Mouse (Mus musculus) left cerebral cortex, postnatal 36 days (tissue): ENCODE results near the gene Siah2. TPM values are rescaled to one million over a fixed set of nuclear protein-coding genes. Genes with fewer than 3 reads are reported as not detected.

Source experiments
- DNase-seq, 2 experiments: peaks; one replicate each; pipeline ENCODE4 v3.0.0; 2021 to 2022; ENCODE audit warnings: low spot score in 2 of 2, mixed read lengths in 1 of 2
- intact Hi-C: fragments of 180-260 bp; cut with DNase I; formaldehyde crosslinking; loops from one replicate; pipeline ENCODE4 v1.15.1; 2025
- total RNA-seq, 2 experiments: library from RNA; stranded (reverse); gene quantifications; 2 replicates each; pipeline ENCODE4 v1.2.3; 2021

Siah2 gene
- total RNA-seq, 2 experiments from 2014 or later, result 16.5 to 22.6 TPM

DNA sequence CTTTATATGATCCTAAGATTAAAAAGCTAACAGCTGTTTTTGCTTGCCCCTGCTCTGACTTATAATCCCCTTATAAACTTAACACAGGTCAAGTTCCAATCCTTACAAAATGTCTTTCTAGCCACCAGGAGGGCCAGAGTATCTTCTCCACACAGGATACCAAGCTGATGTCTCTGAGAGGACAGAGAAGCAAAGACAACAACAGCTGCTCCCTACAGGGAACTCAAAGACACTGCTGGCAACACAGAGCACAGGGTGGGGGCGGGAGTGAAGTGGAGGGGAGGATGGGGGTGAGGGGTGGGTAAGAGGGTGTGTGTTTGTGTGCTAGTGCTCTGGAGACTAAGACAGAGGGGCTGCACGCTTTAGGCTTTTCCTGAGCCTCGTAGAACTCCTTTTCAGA, 14.6 kb downstream of the Siah2 start:
- intact Hi-C loops, result no loop called here
- DNase-seq, result no peak

GRCm38 (mm10) chr3:58673295-58673694, 18.9 kb downstream of the Siah2 start:
- intact Hi-C loops, result no loop called here
- no peak for DNase-seq

GRCm38 (mm10) chr3:58672481-58673183, 19.6 kb downstream of the Siah2 start:
- DNase-seq, result no peak
- intact Hi-C loops, result no loop called here

GRCm38 (mm10) chr3:58671616-58672250, 20.5 kb downstream of the Siah2 start:
- no peak for DNase-seq
- intact Hi-C loops, result no loop called here

GRCm38 (mm10) chr3:58663970-58664369, 28.2 kb downstream of the Siah2 start:
- DNase-seq, result no peak
- intact Hi-C loops, result no loop called here

DNA sequence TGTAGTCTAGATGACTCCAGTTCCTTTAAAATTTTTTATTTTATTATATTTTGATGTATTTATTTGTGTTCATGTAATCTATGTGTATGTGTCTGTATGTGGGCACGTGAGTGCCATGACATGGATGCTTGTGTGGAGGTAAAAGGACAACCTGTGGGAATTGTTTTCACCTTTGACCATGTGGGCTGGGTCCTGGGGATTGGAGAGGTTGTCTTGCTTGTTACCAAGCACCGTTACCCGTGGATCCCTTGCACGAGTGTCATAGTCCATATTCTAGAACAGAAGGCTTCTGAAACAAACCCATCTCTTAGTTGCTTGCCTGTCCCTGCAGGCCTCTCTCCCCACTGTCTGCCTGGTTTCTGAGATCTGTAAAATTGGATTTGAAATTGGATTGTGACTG, 31.6 kb downstream of the Siah2 start:
- no peak for DNase-seq
- intact Hi-C loops, result no loop called here

GRCm38 (mm10) chr3:58657356-58657755, 34.8 kb downstream of the Siah2 start:
- intact Hi-C loops, result loop anchor here (10.0 kb wide), 1 partner anchor 407 kb away; no protein-coding TSS in a partner anchor
- DNase-seq, result no peak

GRCm38 (mm10) chr3:58655362-58656130, 36.7 kb downstream of the Siah2 start:
- DNase-seq, result peak; percentile 30 to 47
- intact Hi-C loops, result loop anchor here (2.0 to 10.0 kb wide), 2 partner anchors 129 to 409 kb away; no protein-coding TSS in a partner anchor

GRCm38 (mm10) chr3:58653907-58654306, 38.3 kb downstream of the Siah2 start:
- intact Hi-C loops, result loop anchor here (2.0 to 10.0 kb wide), 2 partner anchors 131 to 411 kb away; no protein-coding TSS in a partner anchor
- no peak for DNase-seq

DNA sequence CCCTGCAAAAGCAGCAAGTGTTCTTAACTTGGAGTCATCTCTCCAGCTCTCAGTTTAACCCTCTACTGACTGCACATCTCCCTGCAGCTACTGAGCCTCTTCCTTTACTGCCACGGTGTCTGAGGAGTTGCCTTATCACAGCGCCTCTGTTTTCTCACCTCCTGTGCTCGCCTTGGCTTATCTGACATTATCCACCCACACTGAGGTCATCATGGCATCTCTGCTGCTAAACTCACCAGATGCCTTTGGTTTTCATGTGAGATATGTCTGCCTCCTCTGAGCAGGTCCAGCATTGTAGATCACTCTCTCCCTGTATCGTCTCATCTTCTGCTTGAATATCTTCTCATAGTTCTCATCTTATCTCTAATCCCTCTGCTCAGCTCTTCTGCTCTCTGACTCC, 41.9 kb downstream of the Siah2 start:
- intact Hi-C loops, result loop anchor here (10.0 kb wide), 1 partner anchor 414 kb away; no protein-coding TSS in a partner anchor
- no peak for DNase-seq

DNA sequence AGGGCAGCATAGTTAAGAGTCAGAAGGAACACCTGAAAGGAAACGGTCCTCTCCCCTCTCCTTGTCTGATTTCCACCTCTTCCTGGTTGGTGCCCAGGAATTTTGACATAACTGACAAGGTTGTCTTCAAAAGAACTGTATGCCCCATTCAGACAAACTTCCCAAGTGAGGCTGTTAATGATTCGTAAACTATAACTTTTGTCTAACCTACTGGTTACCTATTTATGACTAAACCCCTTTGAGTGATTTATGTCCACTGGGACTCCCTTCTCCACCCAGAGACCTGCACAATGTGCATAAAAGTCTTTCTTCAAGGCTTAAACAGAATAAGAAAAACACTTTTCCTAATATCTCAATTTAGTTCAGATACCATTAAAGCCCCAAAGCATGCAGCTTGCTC, 45.0 kb downstream of the Siah2 start:
- intact Hi-C loops, result no loop called here
- no peak for DNase-seq

DNA sequence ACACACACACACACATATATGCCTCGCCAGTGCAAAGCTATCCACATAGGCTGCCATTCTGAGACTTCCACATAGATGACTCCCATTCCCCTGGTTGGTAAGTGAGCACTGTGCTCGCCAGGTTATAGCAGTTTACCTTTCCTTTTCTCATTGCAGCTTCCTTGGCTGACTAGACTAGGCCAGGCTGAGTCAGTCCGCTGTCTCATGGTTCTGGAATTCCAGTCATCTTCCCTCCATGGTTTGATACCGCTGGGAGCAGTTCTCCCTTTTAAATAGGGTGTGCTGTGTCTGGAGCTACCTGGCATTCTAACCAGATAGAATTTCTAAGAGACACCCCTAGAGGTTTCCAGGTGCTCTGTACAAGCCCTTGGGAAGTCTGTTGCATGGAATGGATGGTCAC, 46.0 kb downstream of the Siah2 start:
- DNase-seq, result no peak
- intact Hi-C loops, result no loop called here

- intact Hi-C loops, result no loop called here
- peak; percentile 22 to 23 for DNase-seq
These were observed 55.5 kb downstream of the Siah2 start, which contains the start of gene Erich6 for GRCm38 (mm10) chr3:58636406-58637295. Gene Erich6, minus strand, starts transcription at chr3:58637207.

GRCm38 (mm10) chr3:58631693-58632092, 60.5 kb downstream of the Siah2 start:
- intact Hi-C loops, result no loop called here
- DNase-seq, result no peak

DNA sequence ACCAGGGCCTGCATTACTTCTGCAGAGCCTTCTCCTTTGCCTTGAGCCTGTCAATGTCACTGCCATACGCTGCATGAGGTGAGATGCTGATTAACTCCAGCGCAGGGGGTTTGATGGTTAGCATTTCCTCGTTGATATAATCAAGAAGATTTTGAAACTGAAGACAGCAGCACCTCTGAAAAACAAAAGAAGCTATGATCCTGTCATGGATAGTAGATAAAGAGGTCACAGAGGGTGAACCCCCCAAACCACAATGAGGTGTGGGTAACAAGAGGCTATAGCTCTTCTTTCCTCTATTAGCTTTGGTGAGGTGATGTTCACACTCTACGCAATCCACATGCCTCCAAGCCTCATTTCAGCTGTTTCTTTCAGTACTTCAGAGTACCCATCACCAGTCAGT, 67.2 kb downstream of the Siah2 start:
- no peak for DNase-seq
- intact Hi-C loops, result no loop called here

Other genes with a start within 250 kb of the Siah2 start
- 10 to 100 TPM; 42.5 to 45.7 TPM for gene Eif2a, start 166.6 kb downstream of the Siah2 start, total RNA-seq
- gene Serp1, start 166.5 kb downstream of the Siah2 start, total RNA-seq, result 10 to 100 TPM; 20.8 to 22.4 TPM
- 100 to 1,000 TPM; 138 to 142 TPM for gene Selenot, start 115.8 kb downstream of the Siah2 start, total RNA-seq
- gene Erich6, start 55.2 kb downstream of the Siah2 start, total RNA-seq, result 1 to 10 TPM in 1 of 2 experiments, under 1 TPM in 1; 0.89 to 1.9 TPM
- gene Mindy4b-ps, start 129.9 kb upstream of the Siah2 start, total RNA-seq, result 1 to 10 TPM; 2.0 to 3.4 TPM
- under 1 TPM; 0.77 to 0.99 TPM for gene Clrn1, start 192.9 kb upstream of the Siah2 start, total RNA-seq